Mouse (Mus musculus) ES-E14 (cell line): ENCODE measurements around the gene Npw.
A peak's percentile ranks its signal among the peaks of the same experiment; 100 is the strongest.

ENCODE experiments used
- CHD2 ChIP-seq: IDR thresholded peaks from 2 replicates; pipeline ENCODE4 v1.6.1; 2014; ENCODE audit warnings: mild to moderate bottlenecking, low read depth, low read length, inconsistent platforms
- HCFC1 ChIP-seq: IDR thresholded peaks from 2 replicates; pipeline ENCODE4 v1.6.1; 2012; ENCODE audit warnings: low read length, inconsistent platforms, borderline replicate concordance; ENCODE audit not compliant: insufficient read depth
- MAFK ChIP-seq: IDR thresholded peaks from 2 replicates; pipeline ENCODE4 v1.6.1; 2014; ENCODE audit warnings: mild to moderate bottlenecking, low read depth, low read length, inconsistent platforms; ENCODE audit not compliant: insufficient read depth
- ZC3H11A ChIP-seq: IDR thresholded peaks from 2 replicates; pipeline ENCODE4 v1.6.1; 2012; ENCODE audit warnings: low read depth, mild to moderate bottlenecking, inconsistent platforms, low read length, borderline replicate concordance
- ZNF384 ChIP-seq: IDR thresholded peaks from 2 replicates; pipeline ENCODE4 v1.6.1; 2012; ENCODE audit warnings: low read depth, low read length, inconsistent platforms

GRCm38 (mm10) chr17:24687146-24687595 is 28.9 kb upstream of the Npw start:
- TF ChIP-seq ZC3H11A (no peak), MAFK (no peak), CHD2 (no peak), ZNF384 (peak; percentile 64; the same call in 1 of the 2 replicates), HCFC1 (no peak)
